Mouse (Mus musculus) fat pad, adult 2 months (tissue): ENCODE data around the gene Fjx1.

Source experiments
- DNase-seq: peaks from one replicate; pipeline ENCODE4 v3.0.0-alpha.2; 2011; ENCODE audit warnings: low read depth, low spot score; ENCODE audit errors: extremely low read depth

Gene Fjx1

GRCm38 (mm10) chr2:102451671-102452549 is at the start of gene Fjx1:
Fjx1 (minus strand) TSS chr2:102452499.
- no peak for DNase-seq

GRCm38 (mm10) chr2:102500001-102500689 is 47.8 kb upstream of the Fjx1 start:
- DNase-seq, result no peak

- DNase-seq, result no peak
Observed at GRCm38 (mm10) chr2:102480738-102481137, 28.4 kb upstream of the Fjx1 start.

GRCm38 (mm10) chr2:102476101-102476500 is 23.8 kb upstream of the Fjx1 start:
- no peak for DNase-seq

GRCm38 (mm10) chr2:102468645-102469044 is 16.3 kb upstream of the Fjx1 start:
- peak; percentile 65 for DNase-seq

- DNase-seq, result no peak
Observed at GRCm38 (mm10) chr2:102464342-102464732, 12.0 kb upstream of the Fjx1 start.

- DNase-seq, result no peak
Observed at GRCm38 (mm10) chr2:102463587-102464341, 11.5 kb upstream of the Fjx1 start.

- no peak for DNase-seq
Observed at GRCm38 (mm10) chr2:102461491-102461890, 9.2 kb upstream of the Fjx1 start.

GRCm38 (mm10) chr2:102455126-102455525 is 2.8 kb upstream of the Fjx1 start:
- no peak for DNase-seq

- no peak for DNase-seq
Observed at GRCm38 (mm10) chr2:102453447-102453846, 1.1 kb upstream of the Fjx1 start.

- no peak for DNase-seq
Observed at GRCm38 (mm10) chr2:102450761-102451670, 1.3 kb downstream of the Fjx1 start.

GRCm38 (mm10) chr2:102450248-102450760 is 2.0 kb downstream of the Fjx1 start:
- no peak for DNase-seq

GRCm38 (mm10) chr2:102449630-102450247 is 2.6 kb downstream of the Fjx1 start:
- DNase-seq, result no peak

GRCm38 (mm10) chr2:102449056-102449455 is 3.2 kb downstream of the Fjx1 start:
- no peak for DNase-seq

GRCm38 (mm10) chr2:102447831-102448230 is 4.5 kb downstream of the Fjx1 start:
- DNase-seq, result no peak

GRCm38 (mm10) chr2:102446851-102447250 is 5.4 kb downstream of the Fjx1 start:
- no peak for DNase-seq

- no peak for DNase-seq
Observed at GRCm38 (mm10) chr2:102437357-102438030, 14.8 kb downstream of the Fjx1 start.

- DNase-seq, result peak; percentile 52
Observed at GRCm38 (mm10) chr2:102433879-102434278, 18.4 kb downstream of the Fjx1 start.

GRCm38 (mm10) chr2:102431084-102431483 is 21.2 kb downstream of the Fjx1 start:
- DNase-seq, result no peak
